24 mouse cellular contexts compared by ENCODE assay signal in the genomic region with DNA sequence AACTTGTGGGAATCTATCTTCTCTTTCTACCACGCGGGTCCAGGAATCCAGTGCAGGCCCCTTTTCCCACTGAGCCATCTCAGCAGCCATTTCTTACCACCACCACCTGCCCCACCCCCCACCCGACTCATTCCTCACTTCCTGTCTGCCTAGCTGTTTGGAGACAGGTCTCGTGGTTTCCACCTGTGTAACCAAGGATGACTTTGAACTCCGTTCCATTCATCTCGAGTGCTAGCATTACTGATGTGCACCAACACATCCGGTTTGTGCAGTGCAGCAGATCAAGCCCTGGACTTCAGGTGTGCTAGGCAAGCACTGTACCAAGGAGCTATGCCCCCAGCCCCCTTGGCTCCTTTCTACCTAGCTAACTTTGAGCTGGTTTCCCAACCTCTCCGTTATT. TPM values are rescaled to one million over a fixed set of nuclear protein-coding genes. Genes with fewer than 3 reads are reported as not detected.
A peak's percentile ranks its signal among the peaks of the same experiment; 100 is the strongest.
DNase-seq lines count a peak whose midpoint lies in the region; ATAC-seq and TF ChIP-seq lines count a peak whose summit lies in the region.
"Had no signal": no experiment of that assay in that cellular context is flagged by ENCODE, and none has a peak within 500 bp of the region (broad histone marks: within the 10 kb centered on the region; RNA-seq: fewer than 3 reads in every experiment).

No protein-coding gene starts in this region.

- TF ChIP-seq CTCF in thymus, adult 2 months (IDR thresholded peaks at IDR 0.05; ENCODE audit: borderline replicate concordance, control insufficient read depth, extremely low read depth, insufficient read depth, low read length, poor library complexity) = 0 out of 2 replicates have a peak, but pooled peaks have one; percentile 16

- H3K4me2 ChIP-seq in liver, embryonic 12.5 days = no peak overlapping the region
- H3K4me2 ChIP-seq: embryonic facial prominence, embryonic 12.5 days; hindbrain, embryonic 15.5 days; lung, embryonic 14.5 days; stomach, embryonic 15.5 days had no signal

- DNase-seq in spleen, postnatal 36 days (ENCODE audit: low spot score in 2 of 2) = peak; percentile 47
- DNase-seq in spleen, adult 12 weeks (ENCODE audit: low spot score) = no peak
- peak; percentile 62 for DNase-seq in thymus, adult 2 months
- DNase-seq in thymus, postnatal 4 days = peak; percentile 55
- DNase-seq in left cerebral cortex, adult 8-10 months (ENCODE audit: low spot score in 2 of 2) = no peak
- no peak for DNase-seq in gastrocnemius, postnatal 4 days (ENCODE audit: low spot score in 2 of 2)
- DNase-seq: cerebellum, adult 11 months; cerebellum, postnatal 10 days; gastrocnemius, postnatal 36 days; kidney, postnatal 25 days; layer of hippocampus, postnatal 36 days; lung, embryonic 14.5 days; lung, postnatal 4 days; retina, postnatal 1 day; right cerebral cortex, postnatal 25 days had no signal

- no peaks in the 10 kb centered on the region for H3K36me3 ChIP-seq in thymus, adult 2 months (ENCODE audit: control insufficient read depth, insufficient read depth, low read length)
- H3K36me3 ChIP-seq in liver, embryonic 12.5 days = no peaks in the 10 kb centered on the region
- H3K36me3 ChIP-seq: embryonic facial prominence, embryonic 12.5 days; hindbrain, embryonic 15.5 days; midbrain, embryonic 10.5 days; stomach, embryonic 15.5 days had no signal

- no peak overlapping the region for H3K4me3 ChIP-seq in thymus, adult 2 months (ENCODE audit: control insufficient read depth, insufficient read depth, low read length)
- no peak overlapping the region for H3K4me3 ChIP-seq in liver, embryonic 12.5 days
- H3K4me3 ChIP-seq: embryonic facial prominence, embryonic 12.5 days; hindbrain, embryonic 15.5 days; midbrain, embryonic 10.5 days; stomach, embryonic 15.5 days had no signal

- no peaks in the 10 kb centered on the region for H3K9me3 ChIP-seq in liver, embryonic 12.5 days (replicated peaks)
- H3K9me3 ChIP-seq: embryonic facial prominence, embryonic 12.5 days; hindbrain, embryonic 15.5 days; midbrain, embryonic 10.5 days; stomach, embryonic 15.5 days had no signal

- H3K9ac ChIP-seq in liver, embryonic 12.5 days = no peak overlapping the region
- H3K9ac ChIP-seq: embryonic facial prominence, embryonic 12.5 days; hindbrain, embryonic 15.5 days; liver, embryonic 14.5 days; lung, embryonic 14.5 days; stomach, embryonic 15.5 days had no signal

- H3K4me1 ChIP-seq in thymus, adult 2 months (replicated peaks; ENCODE audit: control insufficient read depth, insufficient read depth, low read length) = peaks cover 25% of the 10 kb centered on the region
- H3K4me1 ChIP-seq in liver, embryonic 12.5 days = peaks cover 10% of the 10 kb centered on the region; the same call in 1 of the 2 replicates
- H3K4me1 ChIP-seq: embryonic facial prominence, embryonic 12.5 days; hindbrain, embryonic 15.5 days; midbrain, embryonic 10.5 days; stomach, embryonic 15.5 days had no signal

- no peaks in the 10 kb centered on the region for H3K27me3 ChIP-seq in thymus, adult 2 months (ENCODE audit: control insufficient read depth, insufficient read depth, low read length)
- peaks cover 5% of the 10 kb centered on the region; the same call in 1 of the 2 replicates for H3K27me3 ChIP-seq in liver, embryonic 12.5 days (replicated peaks)
- H3K27me3 ChIP-seq: embryonic facial prominence, embryonic 12.5 days; stomach, embryonic 15.5 days had no signal

- TF ChIP-seq POLR2A in thymus, adult 2 months (IDR thresholded peaks at IDR 0.05; ENCODE audit: control insufficient read depth, extremely low read depth, insufficient read depth, low read length, poor library complexity) = no peak

- WGBS in thymus, adult 2 months = 20% methylated on average over 8 of the region's 8 CpGs
- 61% methylated on average over 8 of the region's 8 CpGs for WGBS in liver, embryonic 12.5 days (ENCODE audit: insufficient replicate concordance)

- H3K27ac ChIP-seq in thymus, adult 2 months (ENCODE audit: control insufficient read depth, insufficient read depth, low read length) = peak overlapping the region; percentile 30
- H3K27ac ChIP-seq in liver, embryonic 12.5 days = no peak overlapping the region
- H3K27ac ChIP-seq: embryonic facial prominence, embryonic 12.5 days; hindbrain, embryonic 15.5 days; liver, embryonic 14.5 days; midbrain, embryonic 10.5 days; stomach, embryonic 15.5 days had no signal

- ATAC-seq in inflammation-experienced regulatory T-cells, adult 6 months = peak; percentile 92
- no peak for ATAC-seq in liver, embryonic 12.5 days
- ATAC-seq: intestine, embryonic 16.5 days had no signal

RNA-seq across cellular contexts. Expression of gene Rasgrp4, which starts 6.8 kb away (rescaled TPM):
- polyA plus RNA-seq in inflammation-experienced regulatory T-cells, adult 6 months (2017; shearing (Covaris generic)) = 1 to 10 TPM in 1 of 3 experiments, under 1 TPM in 2; 0.45 to 1.1 (median 0.95) TPM
- polyA plus RNA-seq in thymus, adult 2 months (2012; rRNA removed) = 44.9 and 54.5 TPM in 2 replicates
- 1 to 10 TPM in 2 of 4 experiments, under 1 TPM in 2; 0.68 to 1.3 (median 1.1) TPM for total RNA-seq in left cerebral cortex, adult 8-10 months (2022)
- polyA plus RNA-seq in liver, embryonic 12.5 days (2016; fragmentation: Nextera tagmentation; extraction: Ambion mirVana) = 0.38 and 0.79 TPM in 2 replicates
- total RNA-seq in gastrocnemius, postnatal 4 days (2021) = 1 to 10 TPM; 2.3 to 3.0 TPM

RNA-seq across cellular contexts. Expression of gene Fam98c, which starts 14.6 kb away (rescaled TPM):
- polyA plus RNA-seq in inflammation-experienced regulatory T-cells, adult 6 months (2017; shearing (Covaris generic)) = 10 to 100 TPM in 2 of 3 experiments, 1 to 10 TPM in 1; 6.5 to 11.3 (median 11.3) TPM
- 88.8 and 92.3 TPM in 2 replicates for polyA plus RNA-seq in thymus, adult 2 months (2012; rRNA removed)
- total RNA-seq in left cerebral cortex, adult 8-10 months (2022) = 10 to 100 TPM; 34.8 to 36.2 (median 35.5) TPM
- 12.4 and 12.5 TPM in 2 replicates for polyA plus RNA-seq in liver, embryonic 12.5 days (2016; fragmentation: Nextera tagmentation; extraction: Ambion mirVana)
- total RNA-seq in gastrocnemius, postnatal 4 days (2021) = 10 to 100 TPM; 12.8 to 13.2 TPM

RNA-seq across cellular contexts. Expression of gene Ryr1, which starts 16.4 kb away (rescaled TPM):
- under 1 TPM in 2 of 3 experiments, not detected in 1; 0.05 to 0.16 TPM for polyA plus RNA-seq in inflammation-experienced regulatory T-cells, adult 6 months (2017; shearing (Covaris generic))
- 0.19 and 0.24 TPM in 2 replicates for polyA plus RNA-seq in thymus, adult 2 months (2012; rRNA removed)
- total RNA-seq in left cerebral cortex, adult 8-10 months (2022) = 10 to 100 TPM in 1 of 4 experiments, 1 to 10 TPM in 3; 7.0 to 10.5 (median 9.2) TPM
- polyA plus RNA-seq in liver, embryonic 12.5 days (2016; fragmentation: Nextera tagmentation; extraction: Ambion mirVana) = 0.33 and 0.38 TPM in 2 replicates
- total RNA-seq in gastrocnemius, postnatal 4 days (2021) = 100 to 1,000 TPM; 420 to 483 TPM

RNA-seq across cellular contexts. Expression of gene Ggn, which starts 28.6 kb away (rescaled TPM):
- not detected for polyA plus RNA-seq in inflammation-experienced regulatory T-cells, adult 6 months (2017; shearing (Covaris generic))
- polyA plus RNA-seq in thymus, adult 2 months (2012; rRNA removed) = 0.53 and 0.66 TPM in 2 replicates
- total RNA-seq in left cerebral cortex, adult 8-10 months (2022) = 1 to 10 TPM in 1 of 4 experiments, under 1 TPM in 3; 0.54 to 1.7 (median 0.67) TPM
- 0.07 and 0.26 TPM in 2 replicates for polyA plus RNA-seq in liver, embryonic 12.5 days (2016; fragmentation: Nextera tagmentation; extraction: Ambion mirVana)
- total RNA-seq in gastrocnemius, postnatal 4 days (2021) = under 1 TPM; 0.36 to 0.81 TPM
- total RNA-seq: monocyte, adult 5-6 weeks had no signal

RNA-seq across cellular contexts. Expression of gene Spred3, which starts 28.8 kb away (rescaled TPM):
- polyA plus RNA-seq in inflammation-experienced regulatory T-cells, adult 6 months (2017; shearing (Covaris generic)) = under 1 TPM; 0.18 to 0.46 (median 0.46) TPM
- 2.2 and 2.7 TPM in 2 replicates for polyA plus RNA-seq in thymus, adult 2 months (2012; rRNA removed)
- total RNA-seq in left cerebral cortex, adult 8-10 months (2022) = 10 to 100 TPM; 30.7 to 39.6 (median 38.9) TPM
- polyA plus RNA-seq in liver, embryonic 12.5 days (2016; fragmentation: Nextera tagmentation; extraction: Ambion mirVana) = 0.72 TPM in 2 replicates
- 1 to 10 TPM; 2.9 to 3.3 TPM for total RNA-seq in gastrocnemius, postnatal 4 days (2021)

Comparison
In these comparisons a context has a peak if more than half of its experiments do, and no peak if none do; other contexts are left out.
1. DNase-seq: peak in spleen, postnatal 36 days (2 of 2), thymus, adult 2 months (single experiment) and thymus, postnatal 4 days (single experiment); none in spleen, adult 12 weeks (single experiment), left cerebral cortex, adult 8-10 months (0 of 2) and gastrocnemius, postnatal 4 days (0 of 2).
2. RNA of gene Rasgrp4, which starts 6.8 kb away (polyA plus RNA-seq): 44.9 to 54.5 TPM in thymus, adult 2 months; 0.45 to 1.1 TPM in inflammation-experienced regulatory T-cells, adult 6 months and 0.38 to 0.79 TPM in liver, embryonic 12.5 days; every median in the first group is over 10 times any median in the second.